Mouse (Mus musculus) retina, adult 2 months (tissue): ENCODE results near the gene Usp4.

Experiments used
- DNase-seq: peaks from one replicate; pipeline ENCODE4 v3.0.0-alpha.2; 2012; ENCODE audit warnings: low read depth, low spot score

Usp4 gene

GRCm38 (mm10) chr9:108411381-108411942 lies 63.8 kb downstream of the Usp4 start:
- DNase-seq = no peak

- DNase-seq = no peak
Measured at GRCm38 (mm10) chr9:108412221-108412620, 64.6 kb downstream of the Usp4 start.

GRCm38 (mm10) chr9:108428384-108428783 lies 80.7 kb downstream of the Usp4 start, which contains the start of gene Ccdc36:
TSS of gene Ccdc36 (minus strand) at chr9:108428484.
- no peak for DNase-seq

GRCm38 (mm10) chr9:108431431-108432067 lies 83.9 kb downstream of the Usp4 start:
- DNase-seq = no peak

GRCm38 (mm10) chr9:108436182-108436581 lies 88.5 kb downstream of the Usp4 start, which contains the start of gene BC048562:
TSS of gene BC048562 (plus strand) at chr9:108436482.
- no peak for DNase-seq

GRCm38 (mm10) chr9:108439176-108439575 lies 91.5 kb downstream of the Usp4 start:
- DNase-seq = no peak

GRCm38 (mm10) chr9:108440485-108440884 lies 92.8 kb downstream of the Usp4 start:
- no peak for DNase-seq

GRCm38 (mm10) chr9:108441236-108441919 lies 93.7 kb downstream of the Usp4 start:
- no peak for DNase-seq
